Mouse (Mus musculus) embryonic facial prominence, embryonic 14.5 days (tissue): ENCODE measurements around the gene Ache. TPM values are rescaled to one million over a fixed set of nuclear protein-coding genes. Genes with fewer than 3 reads are reported as not detected.

Experiments used
- ATAC-seq: fragments of 200-750 bp; cut with Nextera tagmentation; 2 replicates; pipeline ENCODE4 v1.8.0; 2017; ENCODE audit warnings: low read depth, moderate number of reproducible peaks, moderate TSS enrichment
- DNase-seq: peaks from one replicate; pipeline ENCODE4 v3.0.0-alpha.2; 2015; ENCODE audit warnings: low spot score
- H3K27ac ChIP-seq: fragments of 300-500 bp; sonication (generic); replicated peaks from 2 replicates; pipeline ENCODE4 v1.5.1; 2014; ENCODE audit warnings: low read depth, mild to moderate bottlenecking, low read length, moderate library complexity
- H3K27me3 ChIP-seq: fragments of 300-500 bp; sonication (generic); replicated peaks from 2 replicates; pipeline ENCODE4 v1.6.1; 2014; ENCODE audit warnings: low read length; ENCODE audit not compliant: control insufficient read depth, insufficient read depth
- H3K36me3 ChIP-seq: fragments of 300-500 bp; sonication (generic); 2 replicates; pipeline ENCODE4 v1.6.1; 2014; ENCODE audit warnings: low read length, mixed read lengths; ENCODE audit not compliant: control insufficient read depth, insufficient read depth
- H3K4me1 ChIP-seq: fragments of 300-500 bp; sonication (generic); 2 replicates; pipeline ENCODE4 v1.6.1; 2014; ENCODE audit warnings: antibody characterized with exemption, low read length; ENCODE audit not compliant: control insufficient read depth, insufficient read depth
- H3K4me2 ChIP-seq: fragments of 300-500 bp; sonication (generic); 2 replicates; pipeline ENCODE4 v1.6.1; 2014; ENCODE audit warnings: low read depth, mild to moderate bottlenecking, low read length, moderate library complexity, mixed read lengths
- H3K4me3 ChIP-seq: fragments of 300-500 bp; sonication (generic); 2 replicates; pipeline ENCODE4 v1.5.1; 2014; ENCODE audit warnings: low read depth, mild to moderate bottlenecking, low read length
- H3K9ac ChIP-seq: fragments of 300-500 bp; sonication (generic); 2 replicates; pipeline ENCODE4 v1.6.1; 2014; ENCODE audit warnings: low read depth, mild to moderate bottlenecking, low read length, moderate library complexity, mixed read lengths
- H3K9me3 ChIP-seq: fragments of 300-500 bp; sonication (generic); 2 replicates; pipeline ENCODE4 v1.6.1; 2016; ENCODE audit warnings: low read length; ENCODE audit not compliant: control insufficient read depth
- WGBS: fragments of 180-500 bp; shearing (Covaris S2); extraction: QIAGEN DNeasy Blood & Tissue Kit; methylation state at CpG from one replicate; pipeline ENCODE4 v1.1.7; 2014; 5-methylcytosine and 5-hydroxymethylcytosine counted together
- polyA plus RNA-seq: library from polyadenylated mRNA; unstranded; fragments of >200 nt; fragmentation: Nextera tagmentation; extraction: Ambion mirVana; gene quantifications from 2 replicates; pipeline ENCODE4 v1.2.1, GENCODE M21; 2014

The Ache gene
- polyA plus RNA-seq, 1 experiment from 2014 or later: 33.0 TPM

- DNase-seq: peak; percentile 98
- under 1% methylated on average over 44 of the region's 44 CpGs for WGBS
- H3K9ac ChIP-seq: peak within 1 kb of the TSS; percentile 81
Observed at GRCm38 (mm10) chr5:137333512-137334174, 46.3 kb downstream of the Ache start, which contains the start of gene Slc12a9. Gene Slc12a9 (minus strand): TSS chr5:137333597.

DNA sequence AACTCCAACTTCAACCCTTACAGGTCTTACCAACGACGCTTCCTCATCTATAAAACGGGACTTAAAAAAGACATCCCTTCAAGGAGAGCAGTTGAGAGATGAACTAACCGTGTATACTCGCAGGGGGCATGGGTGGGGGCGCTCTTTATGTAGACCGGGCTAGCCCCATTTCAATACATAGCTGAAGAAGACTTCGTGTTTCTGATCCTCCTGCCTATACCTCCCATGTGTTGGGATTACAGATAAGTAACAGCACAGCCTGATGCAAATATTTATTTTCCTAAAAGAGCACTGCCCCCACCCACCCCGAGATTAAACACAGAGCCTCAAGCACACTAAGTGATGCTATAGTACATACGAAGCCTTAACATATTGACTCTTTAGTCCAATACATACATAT lies 47.0 kb downstream of the Ache start:
- Histone ChIP-seq H3K27me3 (no peaks in the 10 kb centered on the region), H3K9me3 (no peaks in the 10 kb centered on the region), H3K27ac (no peak overlapping the region), H3K4me1 (peaks cover 10% of the 10 kb centered on the region), H3K9ac (no peak overlapping the region), H3K4me3 (peak overlapping the region; percentile 70), H3K36me3 (no peaks in the 10 kb centered on the region), H3K4me2 (peak overlapping the region; percentile 96)
- ATAC-seq (no peak), DNase-seq (no peak)
- WGBS: 57% methylated on average over 10 of the region's 10 CpGs

More at GRCm38 (mm10) chr5:137333512-137334174, 46.3 kb downstream of the Ache start, which contains the start of gene Slc12a9:
- Histone ChIP-seq H3K4me3 (peak within 1 kb of the TSS; percentile 70), H3K4me1 (0 out of 2 replicates have a peak, but pooled peaks cover 6% of the 10 kb centered on the region), H3K36me3 (no peaks in the 10 kb centered on the region), H3K27me3 (no peaks in the 10 kb centered on the region), H3K9me3 (no peaks in the 10 kb centered on the region), H3K27ac (no peak within 1 kb of the TSS), H3K4me2 (peak within 1 kb of the TSS; percentile 96)
- peak; percentile 89 for ATAC-seq

GRCm38 (mm10) chr5:137335066-137335465 lies 47.7 kb downstream of the Ache start:
- no peaks in the 10 kb centered on the region for H3K36me3 ChIP-seq
- peaks cover 10% of the 10 kb centered on the region for H3K4me1 ChIP-seq
- H3K27me3 ChIP-seq: no peaks in the 10 kb centered on the region
- no peak overlapping the region for H3K4me2 ChIP-seq
- no peaks in the 10 kb centered on the region for H3K9me3 ChIP-seq
- no peak overlapping the region for H3K27ac ChIP-seq
- H3K4me3 ChIP-seq: no peak overlapping the region
- no peak overlapping the region for H3K9ac ChIP-seq
- DNase-seq: no peak
- WGBS: 76% methylated on average over 6 of the region's 6 CpGs
- ATAC-seq: no peak

DNA sequence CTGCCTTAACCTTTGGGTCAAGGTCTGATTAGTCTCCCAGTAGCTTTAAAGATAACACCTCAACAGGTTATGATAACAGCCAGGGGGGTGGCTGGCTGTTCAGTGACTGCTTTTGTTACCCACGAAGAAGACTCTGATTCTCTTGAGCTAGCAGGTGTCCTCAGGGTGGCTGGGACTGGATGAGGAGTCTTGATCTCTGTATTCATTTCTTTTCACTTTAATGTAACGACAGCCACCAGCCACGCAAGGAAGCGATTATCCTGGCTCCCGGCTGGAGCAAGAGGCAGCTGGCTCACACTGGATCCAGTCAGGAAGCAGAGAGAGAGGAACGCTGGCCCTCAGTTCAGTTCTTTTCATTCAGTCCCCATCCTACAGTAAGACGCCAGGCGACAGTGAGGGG lies 49.9 kb downstream of the Ache start:
- Histone ChIP-seq H3K9me3 (no peaks in the 10 kb centered on the region), H3K4me2 (no peak overlapping the region), H3K27me3 (no peaks in the 10 kb centered on the region), H3K36me3 (no peaks in the 10 kb centered on the region), H3K9ac (no peak overlapping the region), H3K27ac (no peak overlapping the region), H3K4me1 (peaks cover 10% of the 10 kb centered on the region), H3K4me3 (no peak overlapping the region)
- DNase-seq (no peak), ATAC-seq (no peak)
- WGBS: 28% methylated on average over 8 of the region's 8 CpGs

DNA sequence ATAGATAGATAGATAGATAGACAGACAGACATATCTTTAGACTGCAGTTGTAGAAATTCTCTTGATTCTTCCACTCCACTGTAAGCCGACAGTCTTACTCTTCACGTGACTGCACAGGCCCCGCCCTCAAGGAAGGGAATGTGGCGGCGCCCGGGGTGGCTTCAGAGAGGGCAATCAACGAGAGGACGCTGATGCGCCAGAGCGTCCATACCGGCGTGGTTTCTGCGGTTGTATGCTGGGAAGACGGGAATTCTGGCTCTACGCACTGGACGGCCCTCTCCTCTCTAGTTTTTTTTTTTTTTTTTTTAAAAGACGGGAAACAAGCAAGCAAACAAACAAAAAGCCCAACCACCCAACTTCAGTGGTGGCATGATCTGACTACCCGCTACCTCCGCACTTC lies 50.9 kb downstream of the Ache start:
- no peaks in the 10 kb centered on the region for H3K9me3 ChIP-seq
- peak; percentile 97 for DNase-seq
- H3K27ac ChIP-seq: peak overlapping the region; percentile 87
- H3K9ac ChIP-seq: peak overlapping the region; percentile 68
- no peaks in the 10 kb centered on the region for H3K36me3 ChIP-seq
- ATAC-seq: peak; percentile 87
- peak overlapping the region; percentile 40 for H3K4me3 ChIP-seq
- peaks cover 7% of the 10 kb centered on the region for H3K4me1 ChIP-seq
- WGBS: 0% methylated on average over 19 of the region's 19 CpGs
- H3K4me2 ChIP-seq: peak overlapping the region; percentile 83
- no peaks in the 10 kb centered on the region for H3K27me3 ChIP-seq

- ATAC-seq (peak; percentile 21), DNase-seq (peak; percentile 72)
- H3K4me2 ChIP-seq: peak overlapping the region; percentile 83
- H3K27me3 ChIP-seq: no peaks in the 10 kb centered on the region
- peak overlapping the region; percentile 40 for H3K4me3 ChIP-seq
- peak overlapping the region; percentile 68 for H3K9ac ChIP-seq
- no peaks in the 10 kb centered on the region for H3K9me3 ChIP-seq
- under 1% methylated on average over 11 of the region's 11 CpGs for WGBS
- peak overlapping the region; percentile 87 for H3K27ac ChIP-seq
- H3K4me1 ChIP-seq: peaks cover 7% of the 10 kb centered on the region
- H3K36me3 ChIP-seq: no peaks in the 10 kb centered on the region
Observed at GRCm38 (mm10) chr5:137338663-137339289, 51.5 kb downstream of the Ache start.

GRCm38 (mm10) chr5:137339290-137339979 lies 52.1 kb downstream of the Ache start:
- Histone ChIP-seq H3K4me3 (peak overlapping the region; percentile 40), H3K4me2 (peak overlapping the region; percentile 83), H3K36me3 (no peaks in the 10 kb centered on the region), H3K27ac (peak overlapping the region; percentile 87), H3K27me3 (no peaks in the 10 kb centered on the region), H3K9ac (peak overlapping the region; percentile 68), H3K4me1 (peaks cover 7% of the 10 kb centered on the region), H3K9me3 (no peaks in the 10 kb centered on the region)
- DNase-seq: peak; percentile 78
- 7% methylated on average over 19 of the region's 22 CpGs for WGBS
- ATAC-seq: peak; percentile 49

DNA sequence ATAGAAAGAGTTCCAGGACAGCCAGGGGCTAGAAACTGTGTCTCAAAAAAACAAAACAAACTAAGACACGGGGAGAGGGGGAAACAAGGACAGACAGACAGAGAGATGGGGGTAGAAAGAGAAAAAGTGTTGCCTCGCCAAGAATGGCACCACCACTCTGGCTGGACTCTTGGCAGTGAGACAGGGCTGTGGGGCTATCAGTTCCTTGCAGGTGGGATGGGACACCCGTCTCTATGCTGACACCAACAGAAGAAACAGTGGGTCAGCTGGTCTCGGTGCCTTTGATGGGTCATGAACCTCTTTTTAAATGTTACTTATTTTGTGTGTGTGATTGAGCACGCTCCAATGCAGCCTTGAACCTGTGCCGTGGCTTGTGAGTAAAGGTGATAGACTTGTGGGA lies 52.9 kb downstream of the Ache start:
- H3K9ac ChIP-seq: no peak overlapping the region

More for the DNA sequence above, 52.9 kb downstream of the Ache start:
- ATAC-seq: no peak
- Histone ChIP-seq H3K9me3 (no peaks in the 10 kb centered on the region), H3K27ac (peak overlapping the region; percentile 87), H3K4me2 (peak overlapping the region; percentile 83; the same call in 1 of the 2 replicates), H3K4me1 (peaks cover 7% of the 10 kb centered on the region), H3K36me3 (no peaks in the 10 kb centered on the region), H3K4me3 (no peak overlapping the region), H3K27me3 (no peaks in the 10 kb centered on the region)
- DNase-seq: no peak
- WGBS: 81% methylated on average over 6 of the region's 6 CpGs
